ENCODE assay signal across 28 mouse cellular contexts in genomic region chr1:34070991-34071639, GRCm38 (mm10).
A peak's percentile ranks its signal among the peaks of the same experiment; 100 is the strongest.
DNase-seq lines count a peak whose midpoint lies in the region; ATAC-seq and TF ChIP-seq lines count a peak whose summit lies in the region.
"Had no signal": no experiment of that assay in that cellular context is flagged by ENCODE, and none has a peak within 500 bp of the region (broad histone marks: within the 10 kb centered on the region; RNA-seq: fewer than 3 reads in every experiment).

No protein-coding gene starts in this region.

- H3K9me3 ChIP-seq in heart, embryonic 10.5 days, result no peaks in the 10 kb centered on the region
- H3K9me3 ChIP-seq in heart, embryonic 15.5 days (replicated peaks), result no peaks in the 10 kb centered on the region
- H3K9me3 ChIP-seq in E14TG2a.4 (ENCODE audit: low read length), result no peaks in the 10 kb centered on the region
- H3K9me3 ChIP-seq: embryonic facial prominence, embryonic 12.5 days; G1E; limb, embryonic 13.5 days; lung, embryonic 15.5 days; midbrain, embryonic 12.5 days had no signal

- no peak for TF ChIP-seq CTCF in E14TG2a.4 (conservative IDR thresholded peaks at IDR 0.05; ENCODE audit: low read length)

- no peak overlapping the region for H3K4me3 ChIP-seq in heart, embryonic 10.5 days
- no peak overlapping the region for H3K4me3 ChIP-seq in heart, embryonic 15.5 days
- H3K4me3 ChIP-seq in E14TG2a.4 (replicated peaks; ENCODE audit: low read length), result peak overlapping the region; percentile 41; the same call in 1 of the 2 replicates
- H3K4me3 ChIP-seq: embryonic facial prominence, embryonic 12.5 days; limb, embryonic 13.5 days; lung, embryonic 15.5 days; midbrain, embryonic 12.5 days had no signal

- no peak overlapping the region for H3K9ac ChIP-seq in heart, embryonic 15.5 days
- H3K9ac ChIP-seq: embryonic facial prominence, embryonic 12.5 days; limb, embryonic 13.5 days; lung, embryonic 15.5 days; midbrain, embryonic 12.5 days had no signal

- DNase-seq in heart, embryonic 10.5 days (ENCODE audit: low spot score), result no peak
- no peak for DNase-seq in heart, adult 8-10 months (ENCODE audit: low spot score)
- DNase-seq in heart, adult 18-20 months, result no peak
- peak; percentile 69 for DNase-seq in ES-CJ7 (ENCODE audit: low read depth, low spot score)
- no peak for DNase-seq in ovary, postnatal 14 days (ENCODE audit: low spot score)
- DNase-seq: adrenal gland, postnatal 14 days; cerebellum, adult 11 months; cerebellum, adult 9-10 months; cerebellum, postnatal 36 days; gastrocnemius, postnatal 10 days; kidney, adult 8-10 months; kidney, postnatal 4 days; retina, postnatal 1 day; thymus, adult 18-20 months; thymus, postnatal 25 days had no signal

- no peaks in the 10 kb centered on the region for H3K27me3 ChIP-seq in heart, embryonic 10.5 days (ENCODE audit: insufficient read depth, poor library complexity, severe bottlenecking)
- H3K27me3 ChIP-seq in heart, embryonic 15.5 days, result no peaks in the 10 kb centered on the region
- no peaks in the 10 kb centered on the region for H3K27me3 ChIP-seq in E14TG2a.4 (ENCODE audit: insufficient read depth, low read length)
- H3K27me3 ChIP-seq: embryonic facial prominence, embryonic 12.5 days; limb, embryonic 13.5 days; lung, embryonic 15.5 days; midbrain, embryonic 12.5 days had no signal

- no peaks in the 10 kb centered on the region for H3K36me3 ChIP-seq in heart, embryonic 10.5 days
- H3K36me3 ChIP-seq in heart, embryonic 15.5 days, result no peaks in the 10 kb centered on the region
- H3K36me3 ChIP-seq in E14TG2a.4 (ENCODE audit: insufficient read depth, low read length), result no peaks in the 10 kb centered on the region
- H3K36me3 ChIP-seq: embryonic facial prominence, embryonic 12.5 days; G1E; limb, embryonic 13.5 days; lung, embryonic 15.5 days; midbrain, embryonic 12.5 days had no signal

- 78% methylated on average over 6 of the region's 6 CpGs for WGBS in heart, embryonic 10.5 days
- 63% methylated on average over 6 of the region's 6 CpGs for WGBS in heart, embryonic 15.5 days

- no peak for ATAC-seq in heart, embryonic 15.5 days (replicated peaks; ENCODE audit: insufficient number of reproducible peaks, insufficient read depth, low FRiP score, low read depth)
- ATAC-seq: CD4-positive, CD25-positive, alpha-beta regulatory T cell, adult 4 months; forebrain, embryonic 16.5 days; intestine, embryonic 16.5 days had no signal

- peaks cover 51% of the 10 kb centered on the region for H3K4me1 ChIP-seq in heart, embryonic 10.5 days
- H3K4me1 ChIP-seq in heart, embryonic 15.5 days (replicated peaks), result peaks cover 50% of the 10 kb centered on the region
- peaks cover 91% of the 10 kb centered on the region for H3K4me1 ChIP-seq in E14TG2a.4 (replicated peaks; ENCODE audit: low read depth, low read length)
- H3K4me1 ChIP-seq: lung, embryonic 15.5 days had no signal

- no peak overlapping the region for H3K4me2 ChIP-seq in heart, embryonic 15.5 days
- H3K4me2 ChIP-seq: embryonic facial prominence, embryonic 12.5 days; limb, embryonic 13.5 days; liver, embryonic 11.5 days; lung, embryonic 15.5 days; midbrain, embryonic 12.5 days had no signal

- 0 out of 2 replicates have a peak overlapping the region, but pooled peaks have one; percentile 19 for H3K27ac ChIP-seq in heart, embryonic 10.5 days
- peak overlapping the region; percentile 41 for H3K27ac ChIP-seq in heart, embryonic 15.5 days
- H3K27ac ChIP-seq: embryonic facial prominence, embryonic 12.5 days; kidney, postnatal 0 days; limb, embryonic 13.5 days; lung, embryonic 15.5 days; midbrain, embryonic 12.5 days; stomach, postnatal 0 days had no signal
